Mouse (Mus musculus): Measurements from ENCODE around the gene Lce3c. TPM values are rescaled to one million over a fixed set of nuclear protein-coding genes. Genes with fewer than 3 reads are reported as not detected.
A peak's percentile ranks its signal among the peaks of the same experiment; 100 is the strongest.

Lce3c gene
- total RNA-seq (2022): not detected

DNA sequence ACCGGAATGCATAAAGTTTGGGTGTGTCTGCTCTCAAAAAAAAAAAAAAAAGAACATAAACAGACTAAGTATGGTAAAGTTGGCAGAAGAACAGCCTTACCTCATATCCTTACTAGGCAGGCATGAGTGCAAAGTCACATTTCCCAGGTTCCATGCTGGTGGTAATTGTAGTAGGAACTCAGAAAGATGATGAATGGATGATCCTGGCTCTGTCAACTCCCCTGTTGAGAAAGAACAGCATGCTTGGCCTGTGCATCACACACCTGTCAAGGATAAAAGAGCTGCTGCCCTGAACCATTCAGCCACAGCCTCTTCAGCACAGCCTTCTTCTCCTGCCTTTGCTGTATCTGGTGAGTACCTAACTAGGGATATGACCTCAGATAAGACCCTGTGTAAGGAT lies at the start of gene Lce3c:
Lce3c (plus strand) TSS at position 301 of the 400 bp plus-strand sequence.
- no peak for DNase-seq (ENCODE audit: low spot score in 2 of 2)

DNA sequence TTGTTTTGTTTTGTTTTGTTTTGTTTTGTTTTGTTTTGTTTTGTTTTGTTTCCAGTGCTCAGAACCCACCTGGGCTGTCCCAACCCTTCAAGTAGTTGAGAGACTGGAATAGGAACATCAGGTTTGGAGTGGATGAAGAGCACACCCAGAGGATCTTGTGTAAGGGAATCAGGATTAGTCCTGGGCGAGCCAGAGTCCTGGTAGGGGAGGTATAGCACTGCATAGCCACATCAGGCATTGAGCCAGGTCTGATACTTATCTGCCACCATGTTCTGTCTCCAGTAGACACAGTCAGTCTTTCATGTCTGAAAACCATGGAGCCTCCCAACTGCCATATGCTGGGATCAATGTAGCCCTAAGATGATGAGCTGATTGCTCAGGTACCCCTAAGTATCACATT lies 49.8 kb upstream of the Lce3c start:
- no peak for DNase-seq (ENCODE audit: low spot score in 2 of 2)

DNA sequence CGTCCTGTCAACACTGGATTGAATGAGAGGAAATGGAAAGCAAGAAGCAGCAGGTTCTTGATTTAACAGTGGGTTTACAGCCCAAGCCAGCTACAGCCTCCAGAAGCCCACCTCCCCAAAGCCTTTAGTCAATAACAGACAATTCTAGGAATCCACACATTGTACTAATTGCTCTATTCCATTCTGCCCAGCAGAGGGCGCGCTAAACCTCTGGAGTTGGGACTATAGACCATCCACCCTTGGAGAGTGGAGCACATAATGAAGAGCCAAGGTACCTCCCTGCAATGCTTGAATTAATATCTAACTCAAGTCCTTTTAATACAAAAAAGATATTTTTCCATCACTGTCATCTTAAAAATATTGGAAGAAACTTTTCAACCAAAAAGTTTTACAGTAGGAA lies 41.3 kb upstream of the Lce3c start:
- peak; percentile 4 to 34 for DNase-seq (ENCODE audit: low spot score in 2 of 2)

DNA sequence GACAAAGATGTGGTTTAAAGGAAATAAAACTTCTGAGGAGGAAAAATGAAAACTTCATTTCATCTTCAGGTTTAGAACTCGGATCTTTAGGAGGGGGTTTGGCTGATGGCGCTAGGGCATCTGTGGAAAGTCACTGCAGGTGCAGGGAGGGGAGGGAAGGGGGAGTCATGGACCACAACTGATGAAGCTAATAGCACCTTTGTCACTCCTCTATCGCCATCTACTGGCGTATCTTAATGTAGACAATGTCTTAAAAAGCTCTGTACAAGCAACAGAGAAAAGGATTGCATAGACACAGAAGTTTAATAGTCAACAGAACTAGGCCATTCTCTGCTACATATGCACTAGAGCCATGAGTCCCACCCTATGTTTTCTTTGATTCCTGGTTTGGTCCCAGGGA lies 40.6 kb upstream of the Lce3c start:
- no peak for DNase-seq (ENCODE audit: low spot score in 2 of 2)

DNA sequence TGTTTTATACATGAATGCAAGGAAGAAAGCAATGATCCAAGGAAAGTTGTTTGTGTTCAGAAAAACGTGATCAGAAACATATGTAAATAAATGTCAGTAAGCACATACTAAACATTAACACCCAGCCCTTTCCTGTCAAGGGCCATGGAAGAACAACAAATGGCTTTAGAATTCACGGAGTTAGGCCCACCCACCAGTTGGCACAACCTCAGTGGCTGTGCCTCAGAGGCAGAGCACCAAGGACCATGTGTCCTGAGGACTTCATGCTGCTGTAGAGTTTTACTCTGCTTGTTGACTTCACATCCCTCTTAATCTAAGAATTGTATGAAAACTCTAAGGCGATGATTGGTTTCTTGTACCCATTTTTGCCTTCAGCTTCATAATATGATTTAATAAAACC lies 39.1 kb upstream of the Lce3c start:
- no peak for DNase-seq (ENCODE audit: low spot score in 2 of 2)

DNA sequence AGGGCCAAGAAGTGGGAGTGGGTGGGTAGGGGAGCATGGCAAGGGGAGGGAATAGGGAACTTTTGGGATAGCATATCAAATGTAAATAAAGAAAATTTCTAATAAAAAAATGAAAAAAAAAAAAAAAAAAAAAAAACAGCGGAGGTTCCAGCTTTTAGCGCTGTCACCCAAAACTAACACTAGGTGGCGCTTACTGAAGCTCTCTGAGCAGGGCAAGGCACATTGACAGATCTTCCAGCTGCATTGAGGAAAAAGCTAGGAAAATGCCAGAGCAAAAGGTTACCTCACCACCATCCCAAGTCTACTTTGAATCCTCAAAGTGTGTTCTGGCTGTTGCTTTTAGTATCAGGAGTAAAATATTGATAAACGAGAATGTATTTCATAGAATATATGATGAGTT lies 36.7 kb upstream of the Lce3c start:
- DNase-seq (ENCODE audit: low spot score in 2 of 2): peak in 1 of 2 experiments; percentile 7

DNA sequence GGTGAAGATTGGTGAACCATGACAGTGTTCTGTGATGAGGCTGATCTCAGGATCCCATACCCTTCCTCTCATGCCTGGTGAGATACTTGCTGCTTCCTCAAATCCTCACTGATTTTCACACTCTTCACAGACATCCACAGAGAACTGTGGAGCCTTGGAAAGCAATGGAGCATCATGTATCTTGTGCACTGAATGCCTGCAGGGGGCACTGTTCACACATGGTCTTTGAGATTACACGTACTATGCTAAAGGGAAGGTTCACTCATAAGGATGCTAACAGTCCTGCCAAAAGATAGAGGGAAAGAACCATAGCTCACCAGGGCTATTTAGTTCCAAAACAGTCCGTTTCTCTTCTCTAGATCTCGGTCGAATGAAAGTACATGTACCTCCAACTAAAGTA lies 23.9 kb upstream of the Lce3c start:
- peak; percentile 7 to 33 for DNase-seq (ENCODE audit: low spot score in 2 of 2)

DNA sequence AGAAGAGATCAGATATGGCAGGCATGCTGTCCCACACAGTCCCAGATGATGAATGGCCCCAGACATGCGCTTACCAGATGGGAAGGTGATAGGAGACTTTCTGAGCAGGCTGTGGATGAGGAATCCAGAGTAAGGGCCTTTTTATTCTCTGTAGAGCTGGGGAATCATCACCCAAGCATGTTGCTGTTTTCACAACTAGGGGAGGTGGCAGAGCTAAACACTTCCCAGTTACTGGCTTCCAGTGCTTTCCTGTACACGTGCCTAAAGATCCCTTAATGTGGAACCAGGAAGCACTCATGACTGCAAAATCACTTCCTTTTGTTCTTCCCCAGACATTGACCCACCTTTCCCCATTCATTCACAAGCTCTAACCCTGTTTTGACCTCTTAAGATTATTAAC lies 18.2 kb upstream of the Lce3c start, which contains the start of gene Lce3a:
Lce3a (minus strand) TSS at position 101 of the 400 bp plus-strand sequence.
- DNase-seq (ENCODE audit: low spot score in 2 of 2): no peak

DNA sequence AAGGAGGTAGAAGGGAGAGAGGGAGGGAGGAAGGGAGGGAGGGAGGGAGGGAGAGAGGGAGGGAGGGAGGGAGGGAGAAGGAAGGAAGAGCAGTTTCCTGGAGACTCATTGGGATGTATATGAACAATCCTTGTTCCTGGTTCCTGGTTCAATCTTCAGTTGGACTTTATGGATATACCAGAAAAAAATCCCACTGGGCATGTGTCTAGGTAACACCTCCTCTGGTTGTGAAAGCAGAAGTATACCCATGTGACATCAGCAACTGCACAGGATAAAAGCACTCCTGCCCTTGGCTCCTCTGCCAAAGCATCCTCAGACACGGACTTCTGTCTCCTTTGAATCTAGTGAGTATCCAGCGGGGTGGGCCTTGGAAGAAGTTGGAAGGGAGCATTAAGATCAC lies 11.6 kb upstream of the Lce3c start, which contains the start of gene Lce3b:
Lce3b (plus strand) TSS at position 301 of the 400 bp plus-strand sequence.
- DNase-seq (ENCODE audit: low spot score in 2 of 2): no peak

DNA sequence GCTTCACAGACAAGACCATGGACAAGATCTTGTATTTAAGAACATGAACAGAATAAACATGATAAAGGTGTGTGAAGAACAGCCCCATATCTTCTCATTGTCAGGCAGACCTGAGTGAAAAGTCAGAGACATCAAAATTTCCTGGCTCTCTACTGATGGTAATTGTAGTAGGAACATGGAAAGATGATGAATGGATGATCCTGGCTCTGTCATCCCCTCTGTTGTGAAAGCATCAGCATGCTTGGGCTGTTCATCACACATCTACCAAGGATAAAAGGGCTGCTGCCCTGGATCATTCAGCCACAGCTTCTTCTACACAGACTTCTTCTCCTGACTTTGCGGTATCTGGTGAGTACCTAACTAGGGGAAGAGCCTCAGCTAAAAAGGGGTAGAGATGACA lies 12.8 kb downstream of the Lce3c start, which contains the start of gene Lce3d:
Lce3d (plus strand) TSS at position 301 of the 400 bp plus-strand sequence.
- DNase-seq (ENCODE audit: low spot score in 2 of 2): no peak

DNA sequence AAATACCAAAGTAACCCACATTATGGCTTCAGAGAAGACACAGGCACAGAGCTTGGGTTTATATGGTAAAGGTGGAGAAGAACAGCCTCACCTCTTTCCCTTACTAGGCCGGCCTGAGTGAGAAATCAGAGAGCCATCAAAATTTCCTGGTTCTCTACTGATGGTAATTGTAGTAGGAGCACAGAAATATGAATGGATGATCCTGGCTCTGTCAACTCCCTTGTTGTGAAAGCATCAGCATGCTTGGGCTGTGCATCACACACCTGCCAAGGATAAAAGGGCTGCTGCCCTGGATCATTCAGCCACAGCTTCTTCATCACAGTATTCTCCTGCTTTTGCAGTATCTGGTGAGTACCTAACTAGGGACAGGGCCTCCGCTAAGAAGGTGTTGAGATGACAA lies 22.5 kb downstream of the Lce3c start, which contains the start of gene Lce3e:
Lce3e (plus strand) TSS at position 301 of the 400 bp plus-strand sequence.
- DNase-seq (ENCODE audit: low spot score in 2 of 2): no peak

DNA sequence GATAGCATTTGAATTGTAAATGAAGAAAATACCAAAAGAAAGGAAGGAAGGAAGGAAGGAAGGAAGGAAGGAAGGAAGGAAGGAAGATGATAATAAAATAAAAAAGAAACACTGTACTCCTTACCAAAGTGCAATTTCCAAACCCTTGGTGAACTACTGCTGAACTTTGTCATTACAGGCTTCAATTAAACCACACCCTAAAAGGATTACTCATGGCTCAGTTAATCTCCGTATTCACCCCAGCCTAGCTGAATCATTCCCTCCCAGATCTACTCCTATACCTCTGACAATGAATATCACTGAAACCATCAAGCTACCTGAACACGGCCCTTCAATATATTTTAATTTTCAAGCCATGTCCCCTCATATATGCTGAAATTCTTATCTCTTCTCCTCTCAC lies 34.2 kb downstream of the Lce3c start:
- no peak for DNase-seq (ENCODE audit: low spot score in 2 of 2)

DNA sequence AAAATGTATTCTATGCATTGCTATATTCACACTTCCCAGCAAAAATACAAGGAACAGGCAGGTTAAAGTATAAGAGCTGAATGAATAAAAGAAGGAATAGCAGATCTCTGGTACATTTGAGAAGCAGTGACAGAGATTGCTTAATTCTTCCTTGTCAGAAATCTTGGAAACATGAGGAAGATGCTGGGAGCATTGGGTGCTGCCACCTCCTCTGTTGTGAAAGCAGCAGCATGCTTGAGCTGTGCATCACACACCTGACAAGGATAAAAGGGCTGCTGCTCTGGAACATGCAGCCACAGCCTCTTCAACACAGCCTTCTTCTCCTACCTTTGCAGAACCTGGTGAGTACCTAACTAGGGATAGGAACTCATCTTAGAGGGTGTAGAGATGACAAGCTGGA lies 47.6 kb downstream of the Lce3c start, which contains the start of gene Lce3f:
Lce3f (plus strand) TSS at position 301 of the 400 bp plus-strand sequence.
- DNase-seq (ENCODE audit: low spot score in 2 of 2): no peak

Other genes starting within 250 kb of the Lce3c start
- gene Lce1e, start 235.4 kb upstream of the Lce3c start, total RNA-seq (2022): not detected
- gene Lce1f, start 224.1 kb upstream of the Lce3c start, total RNA-seq (2022): not detected
- not detected for gene Gm38119, start 205.4 kb upstream of the Lce3c start, total RNA-seq (2022)
- not detected for gene Lce1g, start 192.1 kb upstream of the Lce3c start, total RNA-seq (2022)
- not detected for gene Lce1h, start 179.4 kb upstream of the Lce3c start, total RNA-seq (2022)
- not detected for gene Lce1i, start 165.6 kb upstream of the Lce3c start, total RNA-seq (2022)
- not detected for gene Lce1j, start 154.0 kb upstream of the Lce3c start, total RNA-seq (2022)
- not detected for gene Lce1k, start 136.6 kb upstream of the Lce3c start, total RNA-seq (2022)
- not detected for gene Kprp, start 117.2 kb upstream of the Lce3c start, total RNA-seq (2022)
- gene Lce1l, start 93.2 kb upstream of the Lce3c start, total RNA-seq (2022): not detected
- not detected for gene 2310050C09Rik, start 74.3 kb upstream of the Lce3c start, total RNA-seq (2022)
- not detected for gene Lce3a, start 18.3 kb upstream of the Lce3c start, total RNA-seq (2022)
- gene Lce3b, start 11.5 kb upstream of the Lce3c start, total RNA-seq (2022): not detected
- not detected for gene Lce3d, start 12.9 kb downstream of the Lce3c start, total RNA-seq (2022)
- gene Lce3e, start 22.6 kb downstream of the Lce3c start, total RNA-seq (2022): not detected
- gene Lce3f, start 47.7 kb downstream of the Lce3c start, total RNA-seq (2022): not detected
- not detected for gene Crct1, start 71.2 kb downstream of the Lce3c start, total RNA-seq (2022)
- not detected for gene Lce1m, start 74.6 kb downstream of the Lce3c start, total RNA-seq (2022)
- not detected for gene Gm4858, start 124.3 kb downstream of the Lce3c start, total RNA-seq (2022)
- not detected for gene Crnn, start 200.3 kb downstream of the Lce3c start, total RNA-seq (2022)